Mouse (Mus musculus) layer of hippocampus, adult 2 months (tissue): ENCODE measurements around the gene Trabd2b. TPM values are rescaled to one million over a fixed set of nuclear protein-coding genes. Genes with fewer than 3 reads are reported as not detected.

ENCODE experiments used
- DNase-seq, 2 experiments: peaks; one replicate each; pipeline ENCODE4 v3.0.0; 2022; ENCODE audit warnings: low spot score in 2 of 2
- H3K27ac ChIP-seq: fragments of 200-600 bp; 2 replicates; pipeline ENCODE4 v1.8.1; 2022
- H3K4me3 ChIP-seq: fragments of 200-600 bp; 2 replicates; pipeline ENCODE4 v1.8.1; 2022; ENCODE audit warnings: mild to moderate bottlenecking
- CTCF ChIP-seq: fragments of 200-600 bp; conservative IDR thresholded peaks from 2 replicates; pipeline ENCODE4 v1.8.1; 2022; ENCODE audit warnings: antibody characterized with exemption, mild to moderate bottlenecking, moderate library complexity
- total RNA-seq, 2 experiments: library from RNA; stranded (reverse); gene quantifications; 2 replicates each; pipeline ENCODE4 v1.2.3; 2021

The Trabd2b gene
- total RNA-seq, 2 experiments from 2014 or later = 1.5 to 1.6 TPM

DNA sequence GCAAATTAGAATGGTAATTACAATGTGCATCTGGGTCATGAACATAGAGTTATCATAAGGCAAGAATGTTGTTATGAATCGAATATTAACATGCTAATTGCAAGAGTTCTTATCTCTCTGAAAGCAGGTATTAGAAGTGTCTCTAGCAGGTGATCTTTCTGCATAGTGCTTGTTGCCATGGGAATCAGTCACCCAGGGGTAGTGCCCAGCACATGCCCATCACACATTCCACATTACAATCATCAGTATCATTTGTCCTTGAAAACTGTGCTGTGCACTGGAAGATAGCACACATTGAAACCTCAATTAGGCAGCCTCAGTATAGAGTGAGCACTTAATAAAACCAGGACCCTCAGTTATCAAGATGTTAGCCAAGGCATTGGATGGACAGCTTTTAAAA is 26.9 kb downstream of the Trabd2b start:
- Histone ChIP-seq H3K27ac (no peak overlapping the region), H3K4me3 (no peak overlapping the region)
- TF ChIP-seq CTCF = no peak
- DNase-seq = no peak

DNA sequence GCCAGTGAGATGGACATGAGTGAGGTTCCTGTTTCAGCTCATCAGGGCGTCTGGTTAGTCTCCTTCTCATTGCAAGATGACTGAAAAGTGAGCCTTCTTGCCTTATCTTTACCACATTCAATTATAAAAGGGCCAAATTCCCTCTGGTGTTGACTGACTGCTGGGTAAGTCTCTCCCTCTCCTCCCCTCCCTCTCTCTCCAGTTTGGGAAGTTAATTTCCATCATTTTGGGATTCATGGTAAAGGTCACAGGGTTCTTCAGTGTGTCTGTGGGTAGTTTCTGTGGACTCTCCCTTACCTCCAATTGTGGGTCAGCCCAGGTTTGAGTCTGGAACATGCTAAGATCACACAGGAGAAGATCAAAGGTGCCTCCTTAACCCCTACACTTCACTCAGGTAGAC is 28.2 kb downstream of the Trabd2b start:
- H3K27ac ChIP-seq = no peak overlapping the region
- no peak for TF ChIP-seq CTCF
- DNase-seq = no peak

DNA sequence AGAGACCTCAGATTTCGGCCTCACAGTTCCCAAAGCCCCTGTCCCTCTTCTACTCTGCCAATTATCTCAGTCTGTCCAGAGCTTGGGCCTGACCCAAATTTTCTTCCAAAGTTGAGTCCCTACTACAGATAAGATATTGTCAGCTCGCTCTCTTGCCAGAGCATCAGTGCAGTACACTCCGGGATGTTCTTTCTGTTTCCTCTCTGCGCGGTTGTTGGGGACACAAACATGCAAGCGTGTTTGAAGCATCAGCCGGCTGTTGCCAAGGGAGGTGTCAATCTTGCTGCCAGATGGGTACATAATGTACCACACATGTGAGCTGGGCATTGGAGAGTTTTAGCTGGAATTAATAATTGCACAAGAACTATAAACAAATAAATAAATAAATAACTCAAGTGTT is 28.9 kb downstream of the Trabd2b start:
- Histone ChIP-seq H3K4me3 (no peak overlapping the region), H3K27ac (no peak overlapping the region)
- no peak for DNase-seq
- no peak for TF ChIP-seq CTCF

More for the DNA sequence above, 28.2 kb downstream of the Trabd2b start:
- H3K4me3 ChIP-seq = no peak overlapping the region

DNA sequence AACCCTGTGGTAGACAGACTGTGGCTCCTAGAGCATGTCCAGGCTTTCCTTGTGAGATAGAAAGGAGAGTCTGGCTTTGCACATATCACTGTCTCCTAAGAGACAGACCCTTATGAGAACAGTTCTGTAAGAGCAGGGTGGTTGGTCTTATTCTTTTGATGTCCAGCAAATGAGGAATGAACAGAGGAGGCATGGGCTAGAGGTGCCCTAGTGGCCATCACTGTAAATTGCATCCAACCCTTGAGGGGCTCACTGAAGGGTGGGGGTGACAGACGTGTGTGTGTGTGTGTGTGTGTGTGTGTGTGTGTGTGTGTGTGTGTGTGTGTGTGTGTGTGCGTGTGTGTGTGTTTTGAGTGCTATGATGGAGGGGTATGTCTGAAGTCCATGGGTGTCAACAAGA is 32.2 kb downstream of the Trabd2b start:
- Histone ChIP-seq H3K27ac (no peak overlapping the region), H3K4me3 (no peak overlapping the region)
- no peak for DNase-seq
- TF ChIP-seq CTCF = peak; percentile 53

DNA sequence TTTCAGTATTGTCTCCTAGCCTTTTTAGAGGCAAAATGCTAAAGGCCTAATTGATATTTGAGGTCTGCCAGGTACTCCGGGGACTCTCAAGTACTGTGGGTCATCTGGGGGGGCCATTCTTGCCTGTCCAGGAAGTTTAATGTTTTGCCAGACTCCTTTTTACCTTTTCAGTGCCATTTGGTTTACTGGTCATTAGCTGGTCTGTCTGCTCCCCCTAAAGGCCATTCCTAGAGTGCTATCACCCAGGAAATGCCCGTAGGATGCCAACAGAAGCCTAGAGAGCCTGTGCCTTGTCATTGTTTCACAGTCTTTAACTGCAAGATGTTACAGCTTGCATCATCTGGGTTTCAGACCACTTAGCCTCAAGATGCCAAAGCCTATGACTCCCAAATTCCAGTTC is 35.7 kb downstream of the Trabd2b start:
- peak; percentile 72 for TF ChIP-seq CTCF
- no peak for DNase-seq
- no peak overlapping the region for H3K4me3 ChIP-seq
- no peak overlapping the region; the same call in 1 of the 2 replicates for H3K27ac ChIP-seq

DNA sequence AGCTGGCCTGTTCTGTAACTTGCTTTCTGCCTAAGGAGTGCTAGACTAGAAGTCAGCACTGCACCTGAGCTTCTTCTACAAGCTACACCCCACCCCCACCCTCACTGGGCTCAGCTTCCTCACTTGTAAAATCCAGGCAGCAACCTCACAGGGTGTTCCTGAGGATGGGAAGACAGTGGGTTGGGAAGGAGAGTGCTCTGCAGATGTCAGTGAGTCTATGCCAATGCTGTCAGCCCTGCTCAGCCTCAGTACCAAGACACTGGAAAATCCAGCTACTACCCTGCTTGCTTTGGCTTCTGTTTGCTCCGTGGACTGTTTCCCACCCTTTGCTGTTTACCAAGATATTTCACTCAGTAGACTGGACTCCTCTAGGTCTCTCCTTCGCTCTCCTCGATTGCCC is 36.1 kb downstream of the Trabd2b start:
- no peak overlapping the region for H3K4me3 ChIP-seq
- DNase-seq = no peak
- no peak for TF ChIP-seq CTCF
- no peak overlapping the region; the same call in 1 of the 2 replicates for H3K27ac ChIP-seq

DNA sequence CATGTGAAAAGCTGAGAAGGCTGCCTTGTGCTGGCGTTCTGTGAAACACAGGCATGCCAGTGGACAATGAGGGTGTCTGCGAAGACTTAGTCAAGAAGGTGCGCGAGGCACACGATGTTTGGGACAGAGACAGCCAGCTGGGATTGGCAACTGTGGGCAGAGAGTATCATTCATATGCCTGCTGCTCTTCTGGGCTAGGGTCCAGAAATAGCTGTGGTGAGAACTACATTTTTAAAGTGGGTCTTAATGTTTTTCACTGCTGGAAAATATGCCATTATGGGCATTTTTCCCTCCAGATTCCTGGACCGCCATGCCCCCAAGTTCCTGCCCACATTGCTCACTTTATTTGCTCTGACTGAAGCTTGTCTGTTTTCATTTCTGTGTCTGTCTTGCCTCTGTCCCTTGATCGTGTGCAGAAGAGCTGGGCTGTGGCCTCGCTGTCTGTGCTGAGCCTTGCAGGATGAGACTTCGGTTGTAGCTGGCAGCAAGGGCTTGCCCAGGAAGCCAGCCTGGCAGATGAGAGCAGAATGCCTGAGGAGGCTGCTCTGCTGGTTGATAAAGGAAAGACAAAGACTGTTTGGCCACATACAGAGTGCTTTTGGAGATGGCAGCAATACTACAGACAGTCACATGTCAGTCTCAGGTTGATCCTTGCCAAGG is 42.0 kb downstream of the Trabd2b start:
- H3K27ac ChIP-seq = peak overlapping the region; percentile 49
- no peak overlapping the region for H3K4me3 ChIP-seq
- no peak for TF ChIP-seq CTCF
- DNase-seq = peak in 1 of 2 experiments; percentile 50

DNA sequence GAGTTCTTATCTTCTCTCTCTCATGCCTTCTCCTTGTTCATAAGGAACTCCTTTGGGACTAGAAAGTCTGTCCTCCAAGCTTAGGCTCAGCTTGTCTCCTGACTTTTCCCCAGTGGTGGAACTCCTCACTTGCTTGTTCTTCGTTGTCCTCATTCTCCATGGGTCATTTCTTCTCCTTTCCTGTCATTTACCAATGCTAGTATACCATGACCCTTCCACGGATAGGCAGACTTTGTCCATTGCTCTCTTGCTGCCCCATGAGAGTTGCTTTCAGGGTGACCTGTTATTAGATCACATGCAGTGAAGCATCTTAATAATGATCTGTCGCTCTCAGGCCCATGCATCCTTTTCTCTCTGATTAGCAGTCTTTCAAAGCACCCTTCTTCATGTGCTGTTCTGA is 46.6 kb downstream of the Trabd2b start:
- no peak for TF ChIP-seq CTCF
- Histone ChIP-seq H3K27ac (no peak overlapping the region), H3K4me3 (no peak overlapping the region)
- DNase-seq = no peak

DNA sequence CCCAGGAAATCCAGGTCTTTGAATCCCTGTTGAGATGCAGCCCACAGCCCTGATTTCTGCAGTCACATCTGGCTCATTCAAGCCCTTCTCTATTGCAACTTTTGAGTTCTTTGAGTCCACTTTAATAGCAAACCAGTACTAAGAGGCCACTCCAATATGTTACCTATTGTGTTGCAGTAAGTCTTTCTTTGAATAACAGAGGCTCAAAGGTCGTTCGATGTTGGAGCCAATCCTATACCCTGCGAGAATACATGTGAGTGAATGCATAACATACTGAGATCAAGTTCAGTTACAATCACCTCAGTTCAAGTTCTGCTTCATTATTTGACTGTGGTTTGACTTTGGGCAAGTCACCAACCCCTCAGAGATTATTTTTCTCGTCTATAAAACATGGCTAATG is 47.5 kb downstream of the Trabd2b start:
- H3K4me3 ChIP-seq = no peak overlapping the region
- DNase-seq = no peak
- no peak overlapping the region for H3K27ac ChIP-seq
- no peak for TF ChIP-seq CTCF

DNA sequence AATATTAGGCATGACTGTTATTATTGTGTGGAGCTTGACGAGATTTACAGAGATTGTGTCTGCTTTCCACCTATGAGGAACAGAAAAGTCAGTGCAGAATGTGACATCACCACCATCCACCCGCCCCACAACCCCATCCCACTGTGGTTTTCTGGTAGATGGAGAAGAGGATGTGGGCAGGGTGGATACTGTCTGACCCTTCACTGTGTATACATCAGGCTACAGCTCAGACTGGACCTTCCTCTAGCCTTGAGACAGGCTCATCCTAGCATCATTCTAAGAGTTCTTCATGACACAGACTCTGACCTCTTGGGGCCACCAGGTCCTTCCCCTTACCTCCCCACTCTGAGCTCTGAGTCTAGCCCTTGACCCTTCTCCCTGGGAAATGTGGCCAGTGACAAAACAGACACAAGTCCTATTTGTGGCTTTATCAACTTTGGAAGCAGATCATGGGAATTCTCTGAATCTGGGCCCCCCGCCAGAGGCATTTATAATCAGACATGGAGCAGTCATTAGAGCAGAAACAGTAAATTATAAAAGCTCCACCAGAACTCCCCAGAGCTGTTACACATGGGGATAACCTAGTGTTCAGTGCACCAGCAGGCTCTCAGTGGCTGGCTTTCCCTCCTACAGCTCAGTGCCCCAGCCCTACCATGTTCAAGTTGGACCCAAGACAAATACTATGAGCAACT is 48.1 kb downstream of the Trabd2b start:
- DNase-seq = no peak
- Histone ChIP-seq H3K27ac (no peak overlapping the region), H3K4me3 (no peak overlapping the region)
- TF ChIP-seq CTCF = no peak

DNA sequence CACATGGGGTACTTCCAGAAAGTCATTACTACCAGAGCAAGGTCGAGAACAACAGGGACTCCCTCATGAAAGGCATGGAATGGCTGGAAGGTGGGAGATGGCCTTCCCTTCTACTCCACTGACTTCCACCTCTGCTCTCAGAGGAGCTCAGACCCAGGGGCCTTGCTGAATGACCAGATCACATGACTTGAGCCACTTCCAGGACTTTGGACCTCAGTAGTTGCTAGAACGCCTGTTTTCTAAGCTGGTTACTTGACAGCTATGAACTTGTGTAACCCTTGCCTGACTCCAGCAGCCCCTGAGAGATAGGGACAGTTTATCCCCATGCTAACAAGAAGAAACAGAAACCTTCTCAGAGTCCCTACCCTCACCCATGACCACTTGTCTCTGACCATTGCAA is 50.6 kb downstream of the Trabd2b start:
- H3K4me3 ChIP-seq = no peak overlapping the region
- no peak overlapping the region for H3K27ac ChIP-seq
- no peak for TF ChIP-seq CTCF
- DNase-seq = no peak

DNA sequence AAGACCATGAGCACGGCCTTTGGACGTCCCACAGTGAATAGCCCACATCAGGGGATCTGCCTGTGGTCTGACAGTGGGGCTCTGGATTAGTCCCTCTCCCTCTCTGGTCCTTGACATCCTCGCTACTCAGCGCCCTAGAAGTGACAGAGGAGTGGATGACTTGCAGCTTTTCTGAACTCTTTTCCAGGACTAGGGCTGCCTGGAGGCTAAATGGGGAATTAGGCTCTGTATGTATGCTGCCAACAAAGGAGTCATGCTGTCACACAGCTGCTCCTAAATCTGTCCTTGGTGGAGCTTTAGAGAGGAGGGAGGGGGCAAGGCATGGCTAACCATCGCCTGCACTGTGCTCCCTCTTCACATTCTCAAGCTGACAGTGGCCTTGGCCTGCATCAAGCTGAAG is 53.1 kb downstream of the Trabd2b start:
- DNase-seq = peak in 1 of 2 experiments; percentile 7
- H3K4me3 ChIP-seq = no peak overlapping the region
- H3K27ac ChIP-seq = peak overlapping the region; percentile 36; the same call in 1 of the 2 replicates
- no peak for TF ChIP-seq CTCF

DNA sequence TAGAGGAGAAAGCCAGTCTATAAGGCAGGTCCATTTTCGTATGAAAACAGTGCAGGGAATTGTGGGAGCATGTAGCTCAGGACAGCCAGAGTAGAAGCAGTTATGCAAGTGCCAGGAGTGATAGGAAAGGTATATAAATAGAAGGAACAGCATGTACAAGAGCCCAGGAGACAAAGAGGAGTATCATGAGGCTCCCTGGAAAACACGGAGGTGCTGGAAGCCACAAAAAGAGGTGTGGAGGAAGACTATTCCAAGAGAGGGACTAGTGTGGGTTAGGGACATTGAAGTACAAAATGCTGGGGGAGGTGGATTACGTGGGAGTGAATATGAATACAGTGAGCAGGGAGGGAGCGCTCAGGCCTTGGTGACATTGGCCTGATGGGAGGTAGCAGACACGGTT is 53.9 kb downstream of the Trabd2b start:
- TF ChIP-seq CTCF = no peak
- no peak for DNase-seq
- H3K27ac ChIP-seq = peak overlapping the region; percentile 36; the same call in 1 of the 2 replicates

DNA sequence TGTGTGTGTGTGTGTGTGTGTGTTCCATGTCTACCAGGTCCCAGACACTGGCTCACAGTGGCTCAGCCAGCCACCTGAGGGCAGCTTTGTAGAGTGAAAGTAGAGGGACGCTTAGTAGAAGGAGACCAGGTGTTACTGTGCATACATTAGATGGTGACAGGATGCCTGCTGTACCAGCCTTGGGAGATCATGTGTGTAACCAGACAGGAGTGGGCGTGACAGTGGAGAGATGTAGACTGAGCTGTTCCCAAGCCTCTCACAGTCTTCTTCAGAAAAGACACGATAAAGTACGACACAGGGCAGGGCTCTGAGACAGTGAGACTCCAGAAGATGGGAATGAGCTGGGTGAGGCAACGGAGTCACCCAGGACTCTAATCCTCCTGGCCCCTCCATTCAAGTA is 54.6 kb downstream of the Trabd2b start:
- DNase-seq = peak in 1 of 2 experiments; percentile 36

More for the DNA sequence above, 53.9 kb downstream of the Trabd2b start:
- no peak overlapping the region for H3K4me3 ChIP-seq

More for the DNA sequence above, 54.6 kb downstream of the Trabd2b start:
- no peak for TF ChIP-seq CTCF
- H3K27ac ChIP-seq = no peak overlapping the region
- H3K4me3 ChIP-seq = no peak overlapping the region
